Mouse (Mus musculus) forebrain, embryonic 12.5 days (tissue): ENCODE measurements at regions not wholly inside any gene's neighbourhood (a gene's known extent, or its start where the extent isn't known, plus 50 kb on each side); places are given as distances from the start of the nearest gene placed in this dataset.
"Not testable (repeated sequence)": the region's sequence is repeated elsewhere in the genome, so short reads cannot be mapped to it uniquely, and the experiment has no call there.

Experiments used
- ATAC-seq: fragments of 200-750 bp; cut with Nextera tagmentation; 2 replicates; pipeline ENCODE4 v1.8.0; 2017; ENCODE audit warnings: moderate TSS enrichment; ENCODE audit not compliant: low FRiP score
- H3K27ac ChIP-seq: fragments of 300-500 bp; sonication (generic); 2 replicates; pipeline ENCODE4 v1.5.1; 2016; ENCODE audit warnings: mild to moderate bottlenecking
- H3K27me3 ChIP-seq: fragments of 300-500 bp; sonication (generic); 2 replicates; pipeline ENCODE4 v1.6.1; 2016; ENCODE audit warnings: mild to moderate bottlenecking
- H3K36me3 ChIP-seq: fragments of 300-500 bp; sonication (generic); replicated peaks from 2 replicates; pipeline ENCODE4 v1.6.1; 2016; ENCODE audit warnings: mild to moderate bottlenecking
- H3K4me1 ChIP-seq: fragments of 300-500 bp; sonication (generic); 2 replicates; pipeline ENCODE4 v1.6.1; 2016
- H3K4me2 ChIP-seq: fragments of 300-500 bp; sonication (generic); 2 replicates; pipeline ENCODE4 v1.6.1; 2016; ENCODE audit warnings: mild to moderate bottlenecking, moderate library complexity
- H3K4me3 ChIP-seq: fragments of 300-500 bp; sonication (generic); replicated peaks from 2 replicates; pipeline ENCODE4 v1.5.1; 2016; ENCODE audit warnings: mild to moderate bottlenecking
- H3K9ac ChIP-seq: fragments of 300-500 bp; sonication (generic); 2 replicates; pipeline ENCODE4 v1.6.1; 2016; ENCODE audit warnings: mild to moderate bottlenecking
- H3K9me3 ChIP-seq: fragments of 300-500 bp; sonication (generic); 2 replicates; pipeline ENCODE4 v1.6.1; 2016
- WGBS: fragments of 180-500 bp; shearing (Covaris S2); methylation state at CpG from one replicate; pipeline ENCODE4 v1.1.7; 2016; 5-methylcytosine and 5-hydroxymethylcytosine counted together

GRCm38 (mm10) chr16:12772535-12772934 lies 336.9 kb upstream of the Ercc4 start:
- Histone ChIP-seq H3K4me3 (no peak overlapping the region), H3K27me3 (no peaks in the 10 kb centered on the region), H3K4me2 (no peak overlapping the region), H3K36me3 (no peaks in the 10 kb centered on the region), H3K9me3 (peaks cover 5% of the 10 kb centered on the region; the same call in 1 of the 2 replicates), H3K27ac (no peak overlapping the region), H3K9ac (no peak overlapping the region), H3K4me1 (no peaks in the 10 kb centered on the region)
- ATAC-seq: no peak
- WGBS: 91% methylated on average over 5 of the region's 5 CpGs

- no peak for ATAC-seq
- H3K27me3 ChIP-seq: no peaks in the 10 kb centered on the region
- H3K4me3 ChIP-seq: no peak overlapping the region
- no peak overlapping the region for H3K27ac ChIP-seq
- no peaks in the 10 kb centered on the region for H3K36me3 ChIP-seq
- H3K9me3 ChIP-seq: no peaks in the 10 kb centered on the region
- no peaks in the 10 kb centered on the region for H3K4me1 ChIP-seq
- 51% methylated on average over 2 of the region's 2 CpGs for WGBS
- no peak overlapping the region for H3K9ac ChIP-seq
- no peak overlapping the region for H3K4me2 ChIP-seq
These were observed 333.6 kb upstream of the Ercc4 start for GRCm38 (mm10) chr16:12775876-12776275.

GRCm38 (mm10) chr16:12779079-12779478 lies 330.4 kb upstream of the Ercc4 start:
- H3K4me3 ChIP-seq: no peak overlapping the region
- no peaks in the 10 kb centered on the region for H3K4me1 ChIP-seq
- H3K9me3 ChIP-seq: no peaks in the 10 kb centered on the region
- H3K27ac ChIP-seq: no peak overlapping the region
- H3K27me3 ChIP-seq: no peaks in the 10 kb centered on the region
- no peak overlapping the region for H3K9ac ChIP-seq
- no peak for ATAC-seq
- 79% methylated on average over 3 of the region's 3 CpGs for WGBS
- H3K4me2 ChIP-seq: no peak overlapping the region
- no peaks in the 10 kb centered on the region for H3K36me3 ChIP-seq

GRCm38 (mm10) chr16:12780635-12781034 lies 328.8 kb upstream of the Ercc4 start:
- 72% methylated on average over 3 of the region's 3 CpGs for WGBS

GRCm38 (mm10) chr16:12785828-12786227 lies 323.7 kb upstream of the Ercc4 start:
- no peaks in the 10 kb centered on the region for H3K4me1 ChIP-seq
- ATAC-seq: no peak

More at GRCm38 (mm10) chr16:12780635-12781034, 328.8 kb upstream of the Ercc4 start:
- Histone ChIP-seq H3K27ac (no peak overlapping the region), H3K4me2 (no peak overlapping the region), H3K27me3 (no peaks in the 10 kb centered on the region), H3K4me3 (no peak overlapping the region), H3K4me1 (no peaks in the 10 kb centered on the region), H3K9ac (no peak overlapping the region), H3K9me3 (no peaks in the 10 kb centered on the region), H3K36me3 (no peaks in the 10 kb centered on the region)
- no peak for ATAC-seq

GRCm38 (mm10) chr16:12798523-12798922 lies 311.0 kb upstream of the Ercc4 start:
- no peak for ATAC-seq

More at GRCm38 (mm10) chr16:12785828-12786227, 323.7 kb upstream of the Ercc4 start:
- no peak overlapping the region for H3K9ac ChIP-seq
- no peaks in the 10 kb centered on the region for H3K9me3 ChIP-seq
- H3K36me3 ChIP-seq: no peaks in the 10 kb centered on the region
- 62% methylated on average over 1 of the region's 1 CpGs for WGBS
- H3K4me2 ChIP-seq: no peak overlapping the region
- no peak overlapping the region for H3K27ac ChIP-seq
- no peaks in the 10 kb centered on the region for H3K27me3 ChIP-seq
- no peak overlapping the region for H3K4me3 ChIP-seq

GRCm38 (mm10) chr16:12800181-12800580 lies 309.3 kb upstream of the Ercc4 start:
- no peak for ATAC-seq
- WGBS: 79% methylated on average over 1 of the region's 1 CpGs
- Histone ChIP-seq H3K9ac (no peak overlapping the region), H3K4me2 (no peak overlapping the region), H3K4me3 (no peak overlapping the region), H3K27ac (no peak overlapping the region), H3K27me3 (no peaks in the 10 kb centered on the region), H3K4me1 (no peaks in the 10 kb centered on the region), H3K36me3 (no peaks in the 10 kb centered on the region), H3K9me3 (no peaks in the 10 kb centered on the region)

More at GRCm38 (mm10) chr16:12798523-12798922, 311.0 kb upstream of the Ercc4 start:
- 85% methylated on average over 2 of the region's 2 CpGs for WGBS
- Histone ChIP-seq H3K27me3 (no peaks in the 10 kb centered on the region), H3K27ac (no peak overlapping the region), H3K9ac (no peak overlapping the region), H3K36me3 (no peaks in the 10 kb centered on the region), H3K9me3 (no peaks in the 10 kb centered on the region), H3K4me3 (no peak overlapping the region), H3K4me1 (no peaks in the 10 kb centered on the region), H3K4me2 (no peak overlapping the region)

- no peak overlapping the region for H3K4me2 ChIP-seq
- ATAC-seq: no peak
- H3K27me3 ChIP-seq: no peaks in the 10 kb centered on the region
- no peak overlapping the region for H3K27ac ChIP-seq
- no peaks in the 10 kb centered on the region for H3K9me3 ChIP-seq
- WGBS: 82% methylated on average over 1 of the region's 1 CpGs
- no peaks in the 10 kb centered on the region for H3K4me1 ChIP-seq
- H3K4me3 ChIP-seq: no peak overlapping the region
- no peaks in the 10 kb centered on the region for H3K36me3 ChIP-seq
- no peak overlapping the region for H3K9ac ChIP-seq
These were observed 306.8 kb upstream of the Ercc4 start for GRCm38 (mm10) chr16:12802651-12803050.

GRCm38 (mm10) chr16:12807351-12807871 lies 302.1 kb upstream of the Ercc4 start:
- no peak overlapping the region for H3K4me2 ChIP-seq
- ATAC-seq: no peak
- WGBS: 52% methylated on average over 8 of the region's 8 CpGs
- no peak overlapping the region for H3K9ac ChIP-seq
- H3K27ac ChIP-seq: no peak overlapping the region
- no peaks in the 10 kb centered on the region for H3K27me3 ChIP-seq
- no peaks in the 10 kb centered on the region for H3K9me3 ChIP-seq
- no peak overlapping the region for H3K4me3 ChIP-seq
- H3K4me1 ChIP-seq: no peaks in the 10 kb centered on the region
- no peaks in the 10 kb centered on the region for H3K36me3 ChIP-seq

GRCm38 (mm10) chr16:12811088-12811487 lies 298.4 kb upstream of the Ercc4 start:
- H3K4me2 ChIP-seq: no peak overlapping the region
- H3K27ac ChIP-seq: no peak overlapping the region
- 55% methylated on average over 2 of the region's 2 CpGs for WGBS
- no peaks in the 10 kb centered on the region for H3K4me1 ChIP-seq
- H3K36me3 ChIP-seq: no peaks in the 10 kb centered on the region
- no peak overlapping the region for H3K4me3 ChIP-seq
- no peaks in the 10 kb centered on the region for H3K9me3 ChIP-seq
- no peak for ATAC-seq
- no peak overlapping the region for H3K9ac ChIP-seq
- H3K27me3 ChIP-seq: no peaks in the 10 kb centered on the region

GRCm38 (mm10) chr16:12824646-12825045 lies 284.8 kb upstream of the Ercc4 start:
- H3K4me2 ChIP-seq: no peak overlapping the region
- ATAC-seq: no peak
- H3K9ac ChIP-seq: no peak overlapping the region
- WGBS: 84% methylated on average over 6 of the region's 6 CpGs
- no peak overlapping the region for H3K4me3 ChIP-seq
- no peaks in the 10 kb centered on the region for H3K27me3 ChIP-seq
- no peaks in the 10 kb centered on the region for H3K36me3 ChIP-seq
- H3K9me3 ChIP-seq: no peaks in the 10 kb centered on the region
- no peaks in the 10 kb centered on the region for H3K4me1 ChIP-seq
- H3K27ac ChIP-seq: no peak overlapping the region

- Histone ChIP-seq H3K36me3 (no peaks in the 10 kb centered on the region), H3K9me3 (no peaks in the 10 kb centered on the region), H3K4me3 (no peak overlapping the region), H3K9ac (no peak overlapping the region), H3K4me2 (no peak overlapping the region), H3K4me1 (no peaks in the 10 kb centered on the region), H3K27ac (no peak overlapping the region), H3K27me3 (no peaks in the 10 kb centered on the region)
- WGBS: 67% methylated on average over 8 of the region's 8 CpGs
- no peak for ATAC-seq
These were observed 283.3 kb upstream of the Ercc4 start for GRCm38 (mm10) chr16:12826222-12826621.

GRCm38 (mm10) chr16:12831308-12831707 lies 278.2 kb upstream of the Ercc4 start:
- not testable (repeated sequence) for H3K27ac ChIP-seq, H3K9me3 ChIP-seq, H3K9ac ChIP-seq, ATAC-seq, H3K4me3 ChIP-seq, H3K36me3 ChIP-seq, H3K4me1 ChIP-seq, H3K27me3 ChIP-seq, H3K4me2 ChIP-seq
- WGBS: 67% methylated on average over 1 of the region's 1 CpGs
